Mouse (Mus musculus) embryonic fibroblast, embryonic 13.5 days (primary cell): ENCODE measurements at regions not wholly inside any gene's neighbourhood (a gene's known extent, or its start where the extent isn't known, plus 50 kb on each side); places are given as distances from the start of the nearest gene placed in this dataset.

Experiments used
- CTCF ChIP-seq: IDR thresholded peaks from 2 replicates; pipeline ENCODE4 v1.5.1; 2011; ENCODE audit warnings: mild to moderate bottlenecking, control low read depth, low read length, moderate library complexity, borderline replicate concordance; ENCODE audit not compliant: insufficient read depth
- POLR2A ChIP-seq: IDR thresholded peaks from 2 replicates; pipeline ENCODE4 v1.6.1; 2011; ENCODE audit warnings: low read depth, mild to moderate bottlenecking, control low read depth, low read length, moderate library complexity

DNA sequence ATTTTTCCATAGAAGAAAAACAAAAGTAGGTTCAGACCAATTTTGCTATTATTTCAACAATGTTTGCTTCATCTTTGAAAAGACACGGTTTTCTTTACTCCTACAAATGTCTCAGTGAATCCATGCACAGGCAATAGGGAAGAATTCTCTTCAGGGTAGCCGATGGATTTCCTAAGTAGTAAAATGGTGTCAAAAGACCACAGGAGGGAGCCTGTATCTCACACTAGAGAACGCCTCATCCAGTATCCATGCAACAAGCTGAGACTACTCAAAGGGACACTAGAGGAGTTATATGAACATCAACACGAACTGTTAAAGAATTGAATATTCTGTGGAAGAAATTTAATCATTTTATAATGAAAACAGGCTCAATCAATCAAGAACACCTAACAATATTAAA lies 174.8 kb upstream of the Tacr3 start:
- no peak for TF ChIP-seq CTCF
- TF ChIP-seq POLR2A: no peak
